Mouse (Mus musculus): ENCODE measurements around the gene Tnfsfm13. TPM values are rescaled to one million over a fixed set of nuclear protein-coding genes. Genes with fewer than 3 reads are reported as not detected.
"Not testable (repeated sequence)": the region's sequence is repeated elsewhere in the genome, so short reads cannot be mapped to it uniquely, and the experiment has no call there.

Gene Tnfsfm13
- polyA plus RNA-seq, 1 experiment from 2014 or later: 4.4 TPM

GRCm38 (mm10) chr11:69703814-69704612, 8.1 kb upstream of the Tnfsfm13 start:
- Histone ChIP-seq H3K4me3 (ENCODE audit: low read depth, low read length) (no peak overlapping the region), H3K4me1 (ENCODE audit: insufficient read depth) (no peaks in the 10 kb centered on the region), H3K27me3 (ENCODE audit: insufficient read depth, low read length) (no peaks in the 10 kb centered on the region), H3K27ac (ENCODE audit: low read depth) (no peak overlapping the region), H3K9ac (no peak overlapping the region), H3K9me3 (ENCODE audit: low read depth, low read length) (no peaks in the 10 kb centered on the region), H3K4me2 (no peak overlapping the region), H3K36me3 (ENCODE audit: insufficient read depth) (no peaks in the 10 kb centered on the region)
- no peak for ATAC-seq (ENCODE audit: insufficient read depth)
- no peak for TF ChIP-seq CTCF (IDR thresholded peaks at IDR 0.05; ENCODE audit: low read depth)
- DNase-seq: no peak
- 50% methylated on average over 8 of the region's 8 CpGs for WGBS

GRCm38 (mm10) chr11:69703381-69703780, 7.5 kb upstream of the Tnfsfm13 start:
- WGBS: 62% methylated on average over 2 of the region's 3 CpGs
- H3K27ac ChIP-seq (ENCODE audit: low read depth); H3K9ac ChIP-seq; H3K4me3 ChIP-seq (ENCODE audit: low read depth, low read length); H3K36me3 ChIP-seq (ENCODE audit: insufficient read depth); H3K4me1 ChIP-seq (ENCODE audit: insufficient read depth); H3K4me2 ChIP-seq; H3K27me3 ChIP-seq (ENCODE audit: insufficient read depth, low read length); H3K9me3 ChIP-seq (ENCODE audit: low read depth, low read length); DNase-seq; ATAC-seq (ENCODE audit: insufficient read depth): not testable (repeated sequence)

- H3K27me3 ChIP-seq (ENCODE audit: insufficient read depth, low read length); DNase-seq; H3K4me1 ChIP-seq (ENCODE audit: insufficient read depth); H3K4me2 ChIP-seq; H3K4me3 ChIP-seq (ENCODE audit: low read depth, low read length); ATAC-seq (ENCODE audit: insufficient read depth); H3K9me3 ChIP-seq (ENCODE audit: low read depth, low read length); H3K9ac ChIP-seq; H3K27ac ChIP-seq (ENCODE audit: low read depth); H3K36me3 ChIP-seq (ENCODE audit: insufficient read depth): not testable (repeated sequence)
- 91% methylated on average over 10 of the region's 10 CpGs for WGBS
These were observed 7.0 kb upstream of the Tnfsfm13 start for GRCm38 (mm10) chr11:69702886-69703285.

- Histone ChIP-seq H3K9me3 (ENCODE audit: low read depth, low read length) (no peaks in the 10 kb centered on the region), H3K4me1 (ENCODE audit: insufficient read depth) (no peaks in the 10 kb centered on the region), H3K36me3 (ENCODE audit: insufficient read depth) (no peaks in the 10 kb centered on the region), H3K27ac (ENCODE audit: low read depth) (no peak overlapping the region), H3K27me3 (ENCODE audit: insufficient read depth, low read length) (no peaks in the 10 kb centered on the region), H3K9ac (no peak overlapping the region), H3K4me3 (ENCODE audit: low read depth, low read length) (no peak overlapping the region), H3K4me2 (no peak overlapping the region)
- ATAC-seq (ENCODE audit: insufficient read depth) (no peak), DNase-seq (no peak)
- WGBS: 29% methylated on average over 1 of the region's 1 CpGs
- TF ChIP-seq CTCF (IDR thresholded peaks at IDR 0.05; ENCODE audit: low read depth): no peak
These were observed 3.7 kb upstream of the Tnfsfm13 start for GRCm38 (mm10) chr11:69699595-69699994.

- Histone ChIP-seq H3K9me3 (ENCODE audit: low read depth, low read length) (no peaks in the 10 kb centered on the region), H3K27ac (ENCODE audit: low read depth) (no peak overlapping the region), H3K36me3 (ENCODE audit: insufficient read depth) (no peaks in the 10 kb centered on the region), H3K4me2 (no peak overlapping the region), H3K4me3 (ENCODE audit: low read depth, low read length) (no peak overlapping the region), H3K9ac (no peak overlapping the region), H3K27me3 (ENCODE audit: insufficient read depth, low read length) (no peaks in the 10 kb centered on the region), H3K4me1 (ENCODE audit: insufficient read depth) (no peaks in the 10 kb centered on the region)
- peak; percentile 18; the same call in 1 of the 2 replicates for TF ChIP-seq CTCF (IDR thresholded peaks at IDR 0.05; ENCODE audit: low read depth)
- 71% methylated on average over 5 of the region's 5 CpGs for WGBS
- DNase-seq (no peak), ATAC-seq (ENCODE audit: insufficient read depth) (no peak)
These were observed 2.7 kb upstream of the Tnfsfm13 start for GRCm38 (mm10) chr11:69698574-69698973.

GRCm38 (mm10) chr11:69697396-69697795, 1.5 kb upstream of the Tnfsfm13 start:
- Histone ChIP-seq H3K4me2 (no peak overlapping the region), H3K9me3 (ENCODE audit: low read depth, low read length) (no peaks in the 10 kb centered on the region), H3K36me3 (ENCODE audit: insufficient read depth) (no peaks in the 10 kb centered on the region), H3K4me1 (ENCODE audit: insufficient read depth) (no peaks in the 10 kb centered on the region), H3K4me3 (ENCODE audit: low read depth, low read length) (no peak overlapping the region), H3K9ac (no peak overlapping the region), H3K27me3 (ENCODE audit: insufficient read depth, low read length) (no peaks in the 10 kb centered on the region), H3K27ac (ENCODE audit: low read depth) (no peak overlapping the region)
- WGBS: 82% methylated on average over 3 of the region's 3 CpGs
- no peak for ATAC-seq (ENCODE audit: insufficient read depth)
- DNase-seq: no peak
- no peak for TF ChIP-seq CTCF (IDR thresholded peaks at IDR 0.05; ENCODE audit: low read depth)

- no peak for DNase-seq
- no peak for TF ChIP-seq CTCF (IDR thresholded peaks at IDR 0.05; ENCODE audit: low read depth)
- WGBS: 14% methylated on average over 6 of the region's 6 CpGs
- Histone ChIP-seq H3K4me3 (ENCODE audit: low read depth, low read length) (peak overlapping the region; percentile 56), H3K4me1 (ENCODE audit: insufficient read depth) (no peaks in the 10 kb centered on the region), H3K27ac (ENCODE audit: low read depth) (no peak overlapping the region; the same call in 1 of the 2 replicates), H3K36me3 (ENCODE audit: insufficient read depth) (no peaks in the 10 kb centered on the region), H3K9ac (peak overlapping the region; percentile 84), H3K27me3 (ENCODE audit: insufficient read depth, low read length) (no peaks in the 10 kb centered on the region), H3K9me3 (ENCODE audit: low read depth, low read length) (no peaks in the 10 kb centered on the region), H3K4me2 (peak overlapping the region; percentile 92)
- ATAC-seq (ENCODE audit: insufficient read depth): peak; percentile 22; the same call in 1 of the 2 replicates
These were observed 895 bp downstream of the Tnfsfm13 start for GRCm38 (mm10) chr11:69695046-69695360.

Measured in lung, embryonic 14.5 days (tissue).